Mouse (Mus musculus): ENCODE data around the gene Dcaf8.

GRCm38 (mm10) chr1:172129780-172130179, 18.1 kb upstream of the Dcaf8 start:
- TF ChIP-seq CTCF (IDR thresholded peaks at IDR 0.05; ENCODE audit: extremely low read depth, insufficient read depth, insufficient read length, insufficient replicate concordance) (no peak), POLR2A (IDR thresholded peaks at IDR 0.05; ENCODE audit: low read depth, low read length) (no peak)
